Mouse (Mus musculus) layer of hippocampus, adult 9-10 months (tissue): ENCODE results near the gene Clip1.

Source experiments
- DNase-seq: peaks from one replicate; pipeline ENCODE4 v3.0.0; 2022; ENCODE audit warnings: low spot score

The Clip1 gene

DNA sequence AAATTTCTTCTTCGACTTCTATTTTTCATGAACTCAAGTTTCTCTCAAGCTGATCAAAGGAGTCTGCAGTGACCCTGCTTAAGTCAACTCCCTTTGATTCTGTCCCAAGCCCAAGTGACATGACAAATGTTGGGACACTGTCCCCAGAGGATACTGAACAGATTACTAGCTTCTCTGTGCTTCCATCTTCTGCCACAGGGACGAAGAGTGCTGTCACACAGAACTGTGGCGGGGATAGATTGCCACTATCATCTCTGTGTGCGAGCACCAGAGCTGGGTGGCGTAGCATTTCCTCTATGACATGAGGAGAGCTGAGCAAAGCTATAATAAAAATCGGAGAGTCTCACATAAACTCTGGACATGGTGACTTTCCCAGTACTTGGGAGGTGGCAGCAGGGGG lies 82.2 kb downstream of the Clip1 start:
- no peak for DNase-seq

DNA sequence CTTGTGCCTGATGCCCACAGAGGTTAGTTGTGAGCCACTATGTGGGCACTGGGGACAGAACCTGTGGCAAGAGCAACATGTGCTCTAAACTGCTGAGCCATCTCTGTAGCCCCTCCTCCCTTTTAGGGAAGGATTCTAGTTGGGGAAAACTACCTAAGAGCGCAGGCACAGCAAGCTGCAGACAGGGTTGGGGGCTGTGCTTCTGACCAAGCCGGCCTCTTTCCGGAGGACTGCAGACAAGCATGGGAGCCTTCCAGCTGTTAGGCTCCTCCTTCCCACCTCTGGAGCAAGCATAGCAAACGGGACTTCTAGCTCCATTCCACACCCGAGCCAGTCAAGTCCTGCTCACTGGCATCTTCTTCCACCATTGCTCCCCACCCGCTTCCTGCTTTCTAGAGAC lies 85.1 kb downstream of the Clip1 start:
- no peak for DNase-seq

DNA sequence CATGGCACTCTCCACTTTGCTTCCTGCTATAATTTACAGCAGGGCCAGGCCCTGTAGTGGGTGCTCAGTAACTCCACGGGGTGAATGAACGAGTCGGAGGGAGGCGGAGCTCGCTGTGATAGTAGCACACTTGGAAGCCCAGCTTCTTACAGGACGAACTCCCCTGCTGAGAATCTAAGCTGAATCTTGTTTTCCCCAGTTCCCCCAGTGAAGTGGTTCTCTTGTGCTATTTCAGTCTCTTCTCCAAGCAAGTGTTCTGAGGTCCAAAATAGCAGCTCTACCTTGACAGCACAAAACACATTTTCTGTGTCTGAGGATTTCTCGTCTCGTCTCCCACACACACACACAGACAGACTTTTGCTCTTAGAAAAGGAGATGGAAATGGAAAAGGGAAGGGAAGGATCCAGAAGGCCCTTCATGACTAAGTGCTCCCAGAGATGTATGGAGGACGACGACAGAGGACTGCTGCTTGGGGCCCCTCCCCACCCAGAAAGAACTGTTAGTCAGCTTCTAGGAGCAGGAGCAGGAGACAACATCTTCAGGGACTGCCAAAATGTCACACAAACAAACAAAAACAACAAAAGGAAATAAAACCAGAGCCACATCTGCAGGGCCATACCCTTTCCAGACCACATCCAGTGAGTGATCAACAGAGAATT lies 90.7 kb downstream of the Clip1 start:
- DNase-seq: no peak

DNA sequence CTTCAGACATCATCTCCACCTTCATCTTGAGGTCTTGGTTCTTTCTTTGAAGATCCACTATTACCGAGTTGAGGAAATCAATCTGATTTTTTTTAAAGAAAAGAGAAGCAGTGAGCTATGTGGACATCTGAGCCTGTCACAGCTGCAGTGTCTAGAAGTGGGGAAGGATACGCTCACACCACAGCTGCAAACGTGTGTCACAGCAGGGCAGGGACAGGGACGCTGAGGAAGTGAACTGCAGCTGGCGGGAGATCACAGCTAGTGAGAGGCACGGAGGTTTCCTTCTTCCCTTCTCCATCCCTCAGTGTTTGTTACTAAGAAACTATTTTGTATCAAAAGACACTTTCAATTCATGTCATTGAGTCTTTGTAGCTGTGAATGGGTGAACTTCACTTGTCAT lies 104.4 kb downstream of the Clip1 start:
- DNase-seq: no peak

DNA sequence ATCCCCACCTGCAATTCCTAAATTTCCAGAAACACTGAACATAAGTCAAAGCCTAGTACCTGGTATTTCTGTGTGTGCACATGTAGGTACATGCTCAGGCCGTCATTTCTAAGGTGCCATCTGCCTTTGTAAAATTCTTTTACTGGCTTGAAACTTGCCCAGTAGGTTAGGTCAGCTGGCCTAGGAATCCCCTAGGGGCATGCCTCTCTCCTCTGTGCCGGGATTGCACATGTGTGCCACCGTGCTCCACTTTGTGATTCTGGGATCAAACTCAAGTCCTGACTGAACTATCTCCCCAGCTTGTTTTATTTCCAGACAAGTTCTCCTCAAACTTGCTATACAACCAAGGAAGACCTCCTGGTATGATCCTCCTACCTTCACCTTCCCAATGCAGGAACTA lies 107.7 kb downstream of the Clip1 start:
- DNase-seq: no peak

DNA sequence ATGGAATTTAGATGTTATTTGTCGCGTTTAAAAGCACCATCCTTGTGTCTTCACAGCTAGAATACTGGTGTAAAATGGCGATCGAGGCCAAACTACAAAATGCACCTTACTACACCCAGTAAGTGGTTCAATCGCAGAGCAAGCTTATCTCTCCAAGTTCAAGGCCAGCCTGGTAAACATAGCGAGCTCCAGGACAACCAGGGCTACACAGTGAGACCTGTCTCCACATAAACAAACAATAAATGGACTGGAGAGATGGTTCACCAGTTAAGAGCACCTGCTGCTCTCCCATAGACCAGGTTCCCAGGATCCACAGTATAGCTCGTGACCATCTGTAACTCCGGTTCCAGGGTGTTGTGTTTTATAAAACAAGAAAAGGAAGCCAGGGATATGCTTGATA lies 111.1 kb downstream of the Clip1 start:
- no peak for DNase-seq

DNA sequence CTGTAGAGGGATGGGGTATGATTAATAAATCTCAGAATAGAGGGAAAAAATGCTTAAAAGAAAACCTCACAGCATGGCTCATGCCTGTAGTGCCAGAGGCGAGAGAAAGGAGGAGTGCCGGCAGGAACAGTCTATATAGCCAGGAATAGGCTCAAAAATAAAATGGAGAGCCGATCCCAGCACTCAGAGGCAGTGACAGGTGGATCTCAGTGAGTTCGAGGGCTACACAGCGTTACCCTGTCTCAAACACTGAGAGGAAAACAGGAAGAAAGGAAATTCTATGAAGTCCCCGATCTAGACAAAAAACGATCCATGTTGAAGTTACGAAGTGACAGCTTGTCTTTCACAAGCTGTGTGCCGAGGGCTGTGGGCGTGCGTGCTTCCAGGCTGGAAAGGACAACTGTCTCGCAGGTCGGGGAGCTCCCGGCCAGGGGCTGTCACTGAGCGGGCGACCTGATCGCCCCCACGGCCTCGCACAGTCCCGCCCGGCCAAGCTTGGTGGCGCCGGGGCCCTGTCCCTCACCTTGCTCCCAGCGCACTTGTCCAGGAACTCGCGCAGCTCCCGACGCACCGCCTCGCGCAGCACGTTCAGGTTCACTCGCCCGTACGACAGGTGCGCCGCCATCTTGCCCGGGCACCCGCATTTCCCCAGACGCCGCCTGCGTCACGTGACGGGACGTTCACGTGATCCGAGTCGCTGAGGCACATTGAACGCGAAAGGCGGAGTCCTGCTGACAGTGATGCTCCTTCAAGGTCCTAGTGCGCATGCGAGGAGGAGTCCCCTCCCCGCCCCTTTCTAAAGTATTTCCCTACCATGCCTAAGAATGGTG lies 111.8 kb downstream of the Clip1 start, which contains the start of gene Vps33a:
Gene Vps33a (minus strand): TSS at position 682 of the 830 bp plus-strand sequence.
- peak; percentile 90 for DNase-seq

DNA sequence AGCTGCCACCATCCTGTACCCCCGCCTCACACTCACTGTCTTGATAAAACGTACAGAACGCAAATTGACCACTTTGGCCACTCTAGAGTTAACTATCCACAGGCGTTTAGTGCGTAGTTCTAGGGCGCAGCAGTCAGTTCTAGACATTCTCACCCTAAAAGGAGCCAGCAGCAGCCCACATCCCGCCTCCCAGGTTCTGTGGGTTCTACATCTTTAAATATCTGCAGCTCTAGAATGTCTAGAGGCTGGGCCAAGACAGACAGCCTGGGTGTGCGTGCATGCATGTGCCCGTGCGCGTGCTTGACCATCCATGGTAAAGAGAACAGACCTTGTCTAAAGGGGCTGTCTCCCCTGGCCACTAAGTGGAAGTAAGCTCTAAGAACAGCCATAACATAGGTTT lies 123.3 kb downstream of the Clip1 start:
- no peak for DNase-seq

DNA sequence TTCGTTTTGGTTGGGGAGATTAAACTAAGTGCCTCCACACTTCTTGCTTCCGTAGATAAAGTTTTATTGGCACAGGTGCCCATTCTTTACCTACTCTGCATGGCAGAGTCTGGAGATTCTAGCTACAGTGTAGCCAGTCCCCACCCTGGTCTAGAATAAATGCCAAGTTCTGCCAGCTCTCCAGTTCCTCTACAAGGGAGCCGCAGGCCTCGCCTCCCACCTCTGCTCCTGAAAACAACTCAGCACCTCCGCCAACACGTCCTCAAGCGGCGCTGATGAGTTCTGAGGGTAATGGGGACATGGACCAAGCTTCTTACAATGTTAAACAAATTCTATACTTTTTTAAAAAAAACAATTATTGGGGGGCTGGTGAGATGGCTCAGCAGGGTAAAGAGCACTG lies 124.8 kb downstream of the Clip1 start:
- no peak for DNase-seq

DNA sequence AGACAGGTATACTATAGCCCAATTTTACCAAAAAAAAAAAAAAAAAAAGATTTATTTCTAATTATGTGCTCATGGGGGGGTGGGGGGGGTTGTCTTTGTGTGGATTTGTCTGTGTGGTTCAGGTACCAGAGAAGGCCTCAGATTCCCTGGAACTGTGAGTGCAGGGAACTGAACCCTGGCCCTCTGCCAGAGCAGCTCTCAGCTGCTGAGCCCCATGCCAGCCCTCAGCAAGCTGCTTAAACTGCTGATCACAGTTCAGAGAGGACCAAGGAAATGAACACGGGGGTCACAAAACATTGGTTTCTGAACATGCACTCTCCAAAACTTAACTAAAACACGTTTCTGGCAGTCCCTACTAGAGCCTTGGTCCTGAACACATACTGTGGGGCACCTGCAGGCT lies 128.0 kb downstream of the Clip1 start:
- no peak for DNase-seq

DNA sequence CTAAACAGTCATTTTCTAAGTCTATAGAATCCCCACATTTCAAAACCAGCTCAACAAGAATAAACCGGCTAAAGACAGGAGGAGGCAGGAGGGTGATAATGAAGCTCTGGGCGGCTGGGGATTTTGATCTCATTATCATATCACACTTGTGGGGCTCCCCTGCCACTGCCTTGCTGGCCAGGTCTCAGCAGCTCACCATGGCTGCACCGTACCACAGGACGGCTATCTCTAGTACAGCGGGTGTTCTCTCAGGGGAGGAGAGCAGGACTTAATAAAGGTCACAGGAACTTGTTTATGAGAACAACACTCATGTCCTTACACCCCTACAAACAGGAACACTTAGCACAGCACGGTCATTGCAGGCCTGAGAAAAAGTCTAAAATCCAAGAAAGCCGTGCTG lies 128.7 kb downstream of the Clip1 start:
- no peak for DNase-seq

DNA sequence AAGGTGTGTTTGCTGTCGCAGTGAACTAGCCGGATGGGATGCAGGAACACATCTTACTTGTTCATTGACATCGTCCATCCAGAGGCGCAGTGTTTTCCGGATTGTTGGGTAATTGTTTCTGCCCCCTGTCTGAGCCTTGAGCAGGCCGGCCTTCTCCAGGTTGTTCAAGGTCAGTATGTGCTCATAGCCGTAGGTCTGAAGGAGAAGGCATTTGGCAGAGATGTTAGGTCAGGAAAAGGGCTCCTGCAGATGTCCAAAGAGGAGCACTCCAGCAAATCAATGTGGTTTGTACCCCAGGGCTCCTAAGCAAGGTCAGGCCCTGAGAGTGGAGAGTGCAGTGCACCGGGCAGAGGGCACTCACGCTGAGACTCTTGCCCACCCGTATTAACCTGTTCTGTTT lies 150.6 kb downstream of the Clip1 start:
- no peak for DNase-seq

DNA sequence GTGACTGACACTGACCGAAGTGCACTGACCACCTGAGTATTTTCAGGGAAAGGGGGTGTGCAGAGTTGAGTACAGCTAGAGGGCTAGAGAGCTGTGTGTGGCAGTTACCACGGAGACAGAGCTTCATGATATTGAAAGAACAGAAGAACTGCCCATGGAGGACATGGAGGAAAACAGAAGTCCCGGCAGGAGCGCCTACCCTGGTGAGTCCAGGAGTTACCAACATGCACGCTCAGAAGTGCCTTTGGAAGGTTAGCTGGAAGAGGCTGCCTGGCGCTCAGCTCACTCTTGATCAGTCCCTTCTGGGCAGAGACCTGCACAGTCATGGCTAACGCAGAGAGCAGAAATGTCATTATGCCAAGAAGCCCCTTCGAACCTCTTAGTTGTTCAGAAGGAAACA lies 154.4 kb downstream of the Clip1 start:
- no peak for DNase-seq

DNA sequence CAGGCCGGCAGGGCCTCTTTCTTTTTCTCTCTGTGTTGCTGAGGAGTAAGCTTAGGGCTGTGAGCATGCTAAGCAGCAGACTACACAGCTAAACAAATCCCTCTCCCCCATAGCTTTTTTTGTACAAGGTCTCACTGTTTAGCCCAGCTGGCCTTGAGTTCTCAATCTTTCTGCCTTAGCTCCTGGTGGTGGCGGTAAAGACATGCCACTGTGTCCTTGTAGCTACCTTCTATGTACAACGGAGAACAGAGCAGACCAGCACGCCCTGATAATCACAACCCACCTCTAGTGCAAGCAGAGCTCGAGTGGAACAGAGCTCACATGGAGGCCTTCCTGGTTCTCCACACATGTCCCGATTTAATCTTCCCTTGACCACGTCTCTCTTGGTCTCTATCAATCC lies 155.8 kb downstream of the Clip1 start:
- DNase-seq: no peak
